Mouse (Mus musculus) frontal cortex, postnatal 25 days (tissue): ENCODE measurements around the gene Krtap3-1.

Source experiments
- DNase-seq, 2 experiments: peaks; one replicate each; pipeline ENCODE4 v3.0.0; 2022; ENCODE audit warnings: low spot score in 2 of 2

Gene Krtap3-1

GRCm38 (mm10) chr11:99521288-99521860 lies 45.1 kb downstream of the Krtap3-1 start, which contains the start of gene Krt39:
TSS of gene Krt39 (minus strand) at chr11:99521338.
- DNase-seq, result no peak
